Mouse (Mus musculus): ENCODE data around the gene Zfp687.

Zfp687 gene

GRCm38 (mm10) chr3:95016532-95017056 lies 1.3 kb upstream of the Zfp687 start:
- DNase-seq (ENCODE audit: low read depth), result no peak

GRCm38 (mm10) chr3:95015891-95016531 lies 763 bp upstream of the Zfp687 start:
- DNase-seq (ENCODE audit: low read depth), result peak; percentile 99

GRCm38 (mm10) chr3:95014428-95015151 lies 658 bp downstream of the Zfp687 start:
- DNase-seq (ENCODE audit: low read depth), result peak; percentile 69

- no peak for DNase-seq (ENCODE audit: low read depth)
These were observed 1.4 kb downstream of the Zfp687 start for GRCm38 (mm10) chr3:95013699-95014427.

GRCm38 (mm10) chr3:95012982-95013381 lies 2.3 kb downstream of the Zfp687 start:
- no peak for DNase-seq (ENCODE audit: low read depth)

GRCm38 (mm10) chr3:95010396-95010795 lies 4.9 kb downstream of the Zfp687 start:
- no peak for DNase-seq (ENCODE audit: low read depth)

GRCm38 (mm10) chr3:95007706-95008105 lies 7.5 kb downstream of the Zfp687 start:
- DNase-seq (ENCODE audit: low read depth), result peak; percentile 70

- no peak for DNase-seq (ENCODE audit: low read depth)
These were observed 9.6 kb downstream of the Zfp687 start for GRCm38 (mm10) chr3:95005651-95006050.

- peak; percentile 41 for DNase-seq (ENCODE audit: low read depth)
These were observed 12.0 kb downstream of the Zfp687 start for GRCm38 (mm10) chr3:95003273-95003672.

- no peak for DNase-seq (ENCODE audit: low read depth)
These were observed 12.7 kb downstream of the Zfp687 start for GRCm38 (mm10) chr3:95002569-95002968.

GRCm38 (mm10) chr3:94996946-94997345 lies 18.3 kb downstream of the Zfp687 start:
- peak; percentile 82 for DNase-seq (ENCODE audit: low read depth)

GRCm38 (mm10) chr3:94989159-94989761 lies 26.0 kb downstream of the Zfp687 start:
- DNase-seq (ENCODE audit: low read depth), result no peak

- peak; percentile 63 for DNase-seq (ENCODE audit: low read depth)
These were observed 27.7 kb downstream of the Zfp687 start for GRCm38 (mm10) chr3:94987578-94987977.

- DNase-seq (ENCODE audit: low read depth), result no peak
These were observed 29.7 kb downstream of the Zfp687 start for GRCm38 (mm10) chr3:94985513-94985912.

- DNase-seq (ENCODE audit: low read depth), result peak; percentile 32
These were observed 30.9 kb downstream of the Zfp687 start for GRCm38 (mm10) chr3:94984312-94984711.

GRCm38 (mm10) chr3:94974528-94975422 lies 40.5 kb downstream of the Zfp687 start, which contains the start of gene Pi4kb:
Gene Pi4kb (plus strand): TSS chr3:94974731.
- DNase-seq (ENCODE audit: low read depth), result peak; percentile 97

- DNase-seq (ENCODE audit: low read depth), result no peak
These were observed 41.2 kb downstream of the Zfp687 start for GRCm38 (mm10) chr3:94974026-94974527.

GRCm38 (mm10) chr3:94973620-94974019 lies 41.6 kb downstream of the Zfp687 start:
- peak; percentile 19 for DNase-seq (ENCODE audit: low read depth)

- no peak for DNase-seq (ENCODE audit: low read depth)
These were observed 42.7 kb downstream of the Zfp687 start for GRCm38 (mm10) chr3:94972552-94972951.

GRCm38 (mm10) chr3:94965878-94966277 lies 49.4 kb downstream of the Zfp687 start:
- DNase-seq (ENCODE audit: low read depth), result no peak

GRCm38 (mm10) chr3:94964989-94965388 lies 50.3 kb downstream of the Zfp687 start:
- no peak for DNase-seq (ENCODE audit: low read depth)
